Mouse (Mus musculus): ENCODE measurements around the gene Krt5. TPM values are rescaled to one million over a fixed set of nuclear protein-coding genes. Genes with fewer than 3 reads are reported as not detected.
"Not testable (repeated sequence)": the region's sequence is repeated elsewhere in the genome, so short reads cannot be mapped to it uniquely, and the experiment has no call there.

Gene Krt5
- polyA plus RNA-seq, 1 experiment from 2014 or later: 0.12 TPM

- 0 out of 2 replicates have a peak, but pooled peaks cover 2% of the 10 kb centered on the region for H3K27me3 ChIP-seq
- H3K4me1 ChIP-seq (replicated peaks): no peaks in the 10 kb centered on the region
- no peak overlapping the region for H3K4me2 ChIP-seq
- no peak overlapping the region for H3K27ac ChIP-seq
- H3K9ac ChIP-seq: no peak overlapping the region
- no peak for ATAC-seq (ENCODE audit: low FRiP score)
- no peaks in the 10 kb centered on the region for H3K9me3 ChIP-seq
- WGBS: 84% methylated on average over 8 of the region's 8 CpGs
- H3K36me3 ChIP-seq: no peaks in the 10 kb centered on the region
- H3K4me3 ChIP-seq: no peak overlapping the region
Measured at GRCm38 (mm10) chr15:101697326-101698188, 15.1 kb downstream of the Krt5 start.

- no peaks in the 10 kb centered on the region for H3K4me1 ChIP-seq (replicated peaks)
- no peak within 1 kb of the TSS for H3K4me2 ChIP-seq
- ATAC-seq (ENCODE audit: low FRiP score): no peak
- 0 out of 2 replicates have a peak, but pooled peaks cover 2% of the 10 kb centered on the region for H3K27me3 ChIP-seq
- no peaks in the 10 kb centered on the region for H3K9me3 ChIP-seq
- H3K4me3 ChIP-seq: no peak within 1 kb of the TSS
- no peak within 1 kb of the TSS for H3K9ac ChIP-seq
- H3K36me3 ChIP-seq: no peaks in the 10 kb centered on the region
- WGBS: 91% methylated on average over 5 of the region's 5 CpGs
- H3K27ac ChIP-seq: no peak within 1 kb of the TSS
Measured at GRCm38 (mm10) chr15:101694207-101694606, 18.5 kb downstream of the Krt5 start, which contains the start of gene Krt6a. TSS of gene Krt6a (minus strand) at chr15:101694307.

- H3K27ac ChIP-seq, H3K4me2 ChIP-seq: not testable (repeated sequence)
- WGBS: 92% methylated on average over 5 of the region's 5 CpGs
Measured at GRCm38 (mm10) chr15:101690460-101690859, 22.2 kb downstream of the Krt5 start.

GRCm38 (mm10) chr15:101688161-101688560, 24.5 kb downstream of the Krt5 start:
- no peaks in the 10 kb centered on the region for H3K36me3 ChIP-seq
- no peaks in the 10 kb centered on the region for H3K4me1 ChIP-seq (replicated peaks)
- H3K4me2 ChIP-seq: no peak overlapping the region
- ATAC-seq (ENCODE audit: low FRiP score): no peak
- no peaks in the 10 kb centered on the region for H3K9me3 ChIP-seq
- H3K27ac ChIP-seq: no peak overlapping the region
- H3K27me3 ChIP-seq: no peaks in the 10 kb centered on the region
- 80% methylated on average over 2 of the region's 2 CpGs for WGBS
- no peak overlapping the region for H3K9ac ChIP-seq
- no peak overlapping the region for H3K4me3 ChIP-seq

More at GRCm38 (mm10) chr15:101690460-101690859, 22.2 kb downstream of the Krt5 start:
- not testable (repeated sequence) for H3K9ac ChIP-seq; H3K36me3 ChIP-seq; ATAC-seq (ENCODE audit: low FRiP score); H3K9me3 ChIP-seq; H3K4me1 ChIP-seq (replicated peaks); H3K27me3 ChIP-seq; H3K4me3 ChIP-seq

GRCm38 (mm10) chr15:101680187-101680586, 32.5 kb downstream of the Krt5 start, which contains the start of gene Krt6b:
TSS of gene Krt6b (minus strand) at chr15:101680287.
- H3K4me2 ChIP-seq: no peak within 1 kb of the TSS
- no peak for ATAC-seq (ENCODE audit: low FRiP score)
- no peaks in the 10 kb centered on the region for H3K36me3 ChIP-seq
- no peak within 1 kb of the TSS for H3K27ac ChIP-seq
- no peaks in the 10 kb centered on the region for H3K9me3 ChIP-seq
- H3K4me3 ChIP-seq: no peak within 1 kb of the TSS
- WGBS: 92% methylated on average over 2 of the region's 2 CpGs
- no peak within 1 kb of the TSS for H3K9ac ChIP-seq
- no peaks in the 10 kb centered on the region for H3K4me1 ChIP-seq (replicated peaks)
- H3K27me3 ChIP-seq: no peaks in the 10 kb centered on the region

GRCm38 (mm10) chr15:101675978-101676377, 36.7 kb downstream of the Krt5 start:
- no peak overlapping the region for H3K27ac ChIP-seq
- ATAC-seq (ENCODE audit: low FRiP score): no peak
- H3K4me3 ChIP-seq: no peak overlapping the region
- no peaks in the 10 kb centered on the region for H3K4me1 ChIP-seq (replicated peaks)
- 96% methylated on average over 1 of the region's 1 CpGs for WGBS
- H3K9me3 ChIP-seq: no peaks in the 10 kb centered on the region
- H3K36me3 ChIP-seq: no peaks in the 10 kb centered on the region
- no peak overlapping the region for H3K4me2 ChIP-seq
- H3K9ac ChIP-seq: no peak overlapping the region
- no peaks in the 10 kb centered on the region for H3K27me3 ChIP-seq

Small RNA genes lying within 50 kb of the gene (microRNA-seq; reads per million reads assigned to microRNA genes)
- gene Gm44323: not detected
- gene Gm44342: not detected
- gene Gm44383: not detected

Other genes with a start within 250 kb of the Krt5 start
- gene Krt81, start 249.1 kb downstream of the Krt5 start, polyA plus RNA-seq (2015; fragmentation: Nextera tagmentation; extraction: Ambion mirVana): not detected in 2 replicates
- not detected in 2 replicates for gene Krt86, start 239.4 kb downstream of the Krt5 start, polyA plus RNA-seq (2015; fragmentation: Nextera tagmentation; extraction: Ambion mirVana)
- not detected in 2 replicates for gene Krt83, start 221.4 kb downstream of the Krt5 start, polyA plus RNA-seq (2015; fragmentation: Nextera tagmentation; extraction: Ambion mirVana)
- gene Gm49425, start 195.6 kb downstream of the Krt5 start, polyA plus RNA-seq (2015; fragmentation: Nextera tagmentation; extraction: Ambion mirVana): not detected in 2 replicates
- 0.16 TPM in 1 of 2 replicates, not detected in the other for gene Krt84, start 180.1 kb downstream of the Krt5 start, polyA plus RNA-seq (2015; fragmentation: Nextera tagmentation; extraction: Ambion mirVana)
- not detected in 2 replicates for gene Krt82, start 162.2 kb downstream of the Krt5 start, polyA plus RNA-seq (2015; fragmentation: Nextera tagmentation; extraction: Ambion mirVana)
- gene Krt90, start 149.9 kb downstream of the Krt5 start, polyA plus RNA-seq (2015; fragmentation: Nextera tagmentation; extraction: Ambion mirVana): 0.08 TPM in 1 of 2 replicates, not detected in the other
- 0.05 and 0.13 TPM in 2 replicates for gene Krt75, start 139.0 kb downstream of the Krt5 start, polyA plus RNA-seq (2015; fragmentation: Nextera tagmentation; extraction: Ambion mirVana)
- not detected in 2 replicates for gene Gm5414, start 84.7 kb downstream of the Krt5 start, polyA plus RNA-seq (2015; fragmentation: Nextera tagmentation; extraction: Ambion mirVana)
- not detected in 2 replicates for gene Gm5478, start 65.5 kb downstream of the Krt5 start, polyA plus RNA-seq (2015; fragmentation: Nextera tagmentation; extraction: Ambion mirVana)
- not detected in 2 replicates for gene Krt6b, start 32.6 kb downstream of the Krt5 start, polyA plus RNA-seq (2015; fragmentation: Nextera tagmentation; extraction: Ambion mirVana)
- not detected in 2 replicates for gene Krt6a, start 18.6 kb downstream of the Krt5 start, polyA plus RNA-seq (2015; fragmentation: Nextera tagmentation; extraction: Ambion mirVana)
- gene Krt71, start 30.2 kb upstream of the Krt5 start, polyA plus RNA-seq (2015; fragmentation: Nextera tagmentation; extraction: Ambion mirVana): 0.31 and 0.45 TPM in 2 replicates
- not detected in 2 replicates for gene Krt72, start 73.6 kb upstream of the Krt5 start, polyA plus RNA-seq (2015; fragmentation: Nextera tagmentation; extraction: Ambion mirVana)
- gene Krt73, start 89.4 kb upstream of the Krt5 start, polyA plus RNA-seq (2015; fragmentation: Nextera tagmentation; extraction: Ambion mirVana): 1.6 and 2.4 TPM in 2 replicates
- not detected in 2 replicates for gene Krt2, start 105.3 kb upstream of the Krt5 start, polyA plus RNA-seq (2015; fragmentation: Nextera tagmentation; extraction: Ambion mirVana)
- gene Krt1, start 137.9 kb upstream of the Krt5 start, polyA plus RNA-seq (2015; fragmentation: Nextera tagmentation; extraction: Ambion mirVana): 7.6 TPM in 2 replicates
- gene Krt77, start 156.8 kb upstream of the Krt5 start, polyA plus RNA-seq (2015; fragmentation: Nextera tagmentation; extraction: Ambion mirVana): 0.10 TPM in 1 of 2 replicates, not detected in the other
- gene Krt76, start 180.0 kb upstream of the Krt5 start, polyA plus RNA-seq (2015; fragmentation: Nextera tagmentation; extraction: Ambion mirVana): not detected in 2 replicates
- gene Krt4, start 211.8 kb upstream of the Krt5 start, polyA plus RNA-seq (2015; fragmentation: Nextera tagmentation; extraction: Ambion mirVana): not detected in 2 replicates
- 0.12 and 0.23 TPM in 2 replicates for gene Krt79, start 227.4 kb upstream of the Krt5 start, polyA plus RNA-seq (2015; fragmentation: Nextera tagmentation; extraction: Ambion mirVana)
- gene Krt78, start 241.4 kb upstream of the Krt5 start, polyA plus RNA-seq (2015; fragmentation: Nextera tagmentation; extraction: Ambion mirVana): not detected in 2 replicates